Mouse (Mus musculus) stomach, embryonic 15.5 days (tissue): Measurements from ENCODE around the gene Mapkapk5. TPM values are rescaled to one million over a fixed set of nuclear protein-coding genes. Genes with fewer than 3 reads are reported as not detected.
A peak's percentile ranks its signal among the peaks of the same experiment; 100 is the strongest.

Source experiments
- ATAC-seq: fragments of 200-750 bp; cut with Nextera tagmentation; 2 replicates; pipeline ENCODE4 v1.8.0; 2017; ENCODE audit warnings: low read depth, moderate number of reproducible peaks, moderate TSS enrichment; ENCODE audit not compliant: insufficient read depth, low FRiP score
- H3K27ac ChIP-seq: fragments of 300-500 bp; sonication (generic); 2 replicates; pipeline ENCODE4 v1.5.1; 2015; ENCODE audit warnings: mild to moderate bottlenecking, inconsistent platforms
- H3K27me3 ChIP-seq: fragments of 300-500 bp; sonication (generic); replicated peaks from 2 replicates; pipeline ENCODE4 v1.6.1; 2015; ENCODE audit warnings: inconsistent platforms
- H3K36me3 ChIP-seq: fragments of 300-500 bp; sonication (generic); 2 replicates; pipeline ENCODE4 v1.6.1; 2015; ENCODE audit warnings: inconsistent platforms
- H3K4me1 ChIP-seq: fragments of 300-500 bp; sonication (generic); 2 replicates; pipeline ENCODE4 v1.6.1; 2015; ENCODE audit warnings: inconsistent platforms
- H3K4me2 ChIP-seq: fragments of 300-500 bp; sonication (generic); 2 replicates; pipeline ENCODE4 v1.6.1; 2015; ENCODE audit warnings: mild to moderate bottlenecking, inconsistent platforms
- H3K4me3 ChIP-seq: fragments of 300-500 bp; sonication (generic); replicated peaks from 2 replicates; pipeline ENCODE4 v1.5.1; 2015; ENCODE audit warnings: inconsistent platforms
- H3K9ac ChIP-seq: fragments of 300-500 bp; sonication (generic); 2 replicates; pipeline ENCODE4 v1.6.1; 2015; ENCODE audit warnings: inconsistent platforms
- H3K9me3 ChIP-seq: fragments of 300-500 bp; sonication (generic); 2 replicates; pipeline ENCODE4 v1.6.1; 2016; ENCODE audit warnings: inconsistent platforms
- WGBS: fragments of 180-500 bp; shearing (Covaris S2); methylation state at CpG from one replicate; pipeline ENCODE4 v1.1.7; 2015; 5-methylcytosine and 5-hydroxymethylcytosine counted together
- polyA plus RNA-seq: library from polyadenylated mRNA; unstranded; fragments of >200 nt; fragmentation: Nextera tagmentation; extraction: Ambion mirVana; gene quantifications from 2 replicates; pipeline ENCODE4 v1.2.1, GENCODE M21; 2015

The Mapkapk5 gene
- polyA plus RNA-seq, 1 experiment from 2014 or later: 48.9 TPM

- no peak overlapping the region for H3K4me2 ChIP-seq
- H3K9me3 ChIP-seq: no peaks in the 10 kb centered on the region
- H3K27me3 ChIP-seq: no peaks in the 10 kb centered on the region
- 91% methylated on average over 3 of the region's 3 CpGs for WGBS
- no peaks in the 10 kb centered on the region for H3K36me3 ChIP-seq
- no peak overlapping the region for H3K9ac ChIP-seq
- H3K4me3 ChIP-seq: no peak overlapping the region
- ATAC-seq: no peak
- H3K4me1 ChIP-seq: peaks cover 11% of the 10 kb centered on the region
- no peak overlapping the region for H3K27ac ChIP-seq
Observed at GRCm38 (mm10) chr5:121547084-121547483, 1.4 kb upstream of the Mapkapk5 start.

- no peaks in the 10 kb centered on the region for H3K36me3 ChIP-seq
- H3K27me3 ChIP-seq: no peaks in the 10 kb centered on the region
- peak overlapping the region; percentile 99 for H3K4me3 ChIP-seq
- peaks cover 11% of the 10 kb centered on the region for H3K4me1 ChIP-seq
- no peak for ATAC-seq
- 29% methylated on average over 6 of the region's 6 CpGs for WGBS
- no peaks in the 10 kb centered on the region for H3K9me3 ChIP-seq
- peak overlapping the region; percentile 95; the same call in 1 of the 2 replicates for H3K9ac ChIP-seq
- peak overlapping the region; percentile 94; the same call in 1 of the 2 replicates for H3K27ac ChIP-seq
- peak overlapping the region; percentile 78 for H3K4me2 ChIP-seq
Observed at GRCm38 (mm10) chr5:121546530-121546895, 808 bp upstream of the Mapkapk5 start.

- 1% methylated on average over 48 of the region's 97 CpGs for WGBS
Observed at GRCm38 (mm10) chr5:121544910-121545792, 554 bp downstream of the Mapkapk5 start, which contains the start of the genes Adam1a and Gm42878. Adam1a (minus strand) TSS chr5:121545482. Gm42878 (minus strand) TSS chr5:121545482.

GRCm38 (mm10) chr5:121543370-121543769 lies 2.3 kb downstream of the Mapkapk5 start:
- ATAC-seq: no peak
- WGBS: 85% methylated on average over 3 of the region's 3 CpGs
- Histone ChIP-seq H3K9ac (no peak overlapping the region), H3K4me3 (no peak overlapping the region), H3K27me3 (no peaks in the 10 kb centered on the region), H3K4me2 (no peak overlapping the region), H3K4me1 (peaks cover 11% of the 10 kb centered on the region), H3K27ac (no peak overlapping the region), H3K36me3 (no peaks in the 10 kb centered on the region), H3K9me3 (no peaks in the 10 kb centered on the region)

More at GRCm38 (mm10) chr5:121544910-121545792, 554 bp downstream of the Mapkapk5 start, which contains the start of the genes Adam1a and Gm42878:
- peak within 1 kb of the TSS; percentile 78 for H3K4me2 ChIP-seq
- no peaks in the 10 kb centered on the region for H3K27me3 ChIP-seq
- peak within 1 kb of the TSS; percentile 94 for H3K27ac ChIP-seq
- peak within 1 kb of the TSS; percentile 95 for H3K9ac ChIP-seq
- no peaks in the 10 kb centered on the region for H3K36me3 ChIP-seq
- H3K9me3 ChIP-seq: no peaks in the 10 kb centered on the region
- H3K4me1 ChIP-seq: peaks cover 11% of the 10 kb centered on the region
- H3K4me3 ChIP-seq: peak within 1 kb of the TSS; percentile 99
- peak; percentile 55 for ATAC-seq

- Histone ChIP-seq H3K4me3 (no peak overlapping the region), H3K27me3 (no peaks in the 10 kb centered on the region), H3K36me3 (peaks cover 5% of the 10 kb centered on the region; the same call in 1 of the 2 replicates), H3K27ac (no peak overlapping the region), H3K4me2 (no peak overlapping the region), H3K9me3 (no peaks in the 10 kb centered on the region), H3K9ac (no peak overlapping the region), H3K4me1 (peaks cover 8% of the 10 kb centered on the region)
- ATAC-seq: no peak
- 81% methylated on average over 7 of the region's 7 CpGs for WGBS
Observed at GRCm38 (mm10) chr5:121541235-121541634, 4.5 kb downstream of the Mapkapk5 start.

GRCm38 (mm10) chr5:121540066-121540465 lies 5.6 kb downstream of the Mapkapk5 start:
- Histone ChIP-seq H3K36me3 (peaks cover 16% of the 10 kb centered on the region; the same call in 1 of the 2 replicates), H3K9ac (no peak overlapping the region), H3K4me3 (no peak overlapping the region), H3K4me1 (peaks cover 8% of the 10 kb centered on the region), H3K27ac (no peak overlapping the region), H3K4me2 (no peak overlapping the region), H3K9me3 (no peaks in the 10 kb centered on the region), H3K27me3 (no peaks in the 10 kb centered on the region)
- no peak for ATAC-seq
- 84% methylated on average over 5 of the region's 5 CpGs for WGBS

- H3K9me3 ChIP-seq: no peaks in the 10 kb centered on the region
- no peak overlapping the region for H3K27ac ChIP-seq
- H3K36me3 ChIP-seq: peaks cover 37% of the 10 kb centered on the region
- H3K4me2 ChIP-seq: no peak overlapping the region
- no peaks in the 10 kb centered on the region for H3K27me3 ChIP-seq
- 90% methylated on average over 2 of the region's 2 CpGs for WGBS
- H3K9ac ChIP-seq: no peak overlapping the region
- no peak for ATAC-seq
- H3K4me3 ChIP-seq: no peak overlapping the region
- H3K4me1 ChIP-seq: no peaks in the 10 kb centered on the region
Observed at GRCm38 (mm10) chr5:121537588-121537987, 8.1 kb downstream of the Mapkapk5 start.

GRCm38 (mm10) chr5:121536921-121537555 lies 8.7 kb downstream of the Mapkapk5 start:
- ATAC-seq: no peak
- Histone ChIP-seq H3K36me3 (peaks cover 43% of the 10 kb centered on the region), H3K4me3 (no peak overlapping the region), H3K27ac (no peak overlapping the region), H3K9me3 (no peaks in the 10 kb centered on the region), H3K27me3 (no peaks in the 10 kb centered on the region), H3K4me1 (no peaks in the 10 kb centered on the region), H3K9ac (no peak overlapping the region), H3K4me2 (no peak overlapping the region)
- WGBS: 69% methylated on average over 7 of the region's 7 CpGs

- Histone ChIP-seq H3K27me3 (no peaks in the 10 kb centered on the region), H3K4me3 (no peak overlapping the region), H3K9ac (no peak overlapping the region), H3K4me1 (no peaks in the 10 kb centered on the region), H3K4me2 (no peak overlapping the region), H3K36me3 (peaks cover 56% of the 10 kb centered on the region), H3K9me3 (no peaks in the 10 kb centered on the region), H3K27ac (no peak overlapping the region)
- peak; percentile 43; the same call in 1 of the 2 replicates for ATAC-seq
- WGBS: 86% methylated on average over 3 of the region's 3 CpGs
Observed at GRCm38 (mm10) chr5:121535116-121535515, 10.6 kb downstream of the Mapkapk5 start.

GRCm38 (mm10) chr5:121534521-121534920 lies 11.2 kb downstream of the Mapkapk5 start:
- H3K9ac ChIP-seq: no peak overlapping the region
- ATAC-seq: no peak
- no peaks in the 10 kb centered on the region for H3K27me3 ChIP-seq
- H3K4me2 ChIP-seq: no peak overlapping the region
- H3K27ac ChIP-seq: no peak overlapping the region
- H3K36me3 ChIP-seq: peaks cover 56% of the 10 kb centered on the region
- no peaks in the 10 kb centered on the region for H3K4me1 ChIP-seq
- H3K4me3 ChIP-seq: no peak overlapping the region
- WGBS: 88% methylated on average over 5 of the region's 5 CpGs
- H3K9me3 ChIP-seq: no peaks in the 10 kb centered on the region

GRCm38 (mm10) chr5:121526961-121527360 lies 18.7 kb downstream of the Mapkapk5 start:
- Histone ChIP-seq H3K4me2 (no peak overlapping the region), H3K27ac (no peak overlapping the region), H3K9me3 (no peaks in the 10 kb centered on the region), H3K4me1 (no peaks in the 10 kb centered on the region), H3K9ac (no peak overlapping the region), H3K4me3 (no peak overlapping the region), H3K27me3 (no peaks in the 10 kb centered on the region), H3K36me3 (peaks cover 58% of the 10 kb centered on the region)
- 83% methylated on average over 8 of the region's 8 CpGs for WGBS
- ATAC-seq: no peak

GRCm38 (mm10) chr5:121526526-121526925 lies 19.2 kb downstream of the Mapkapk5 start:
- no peak for ATAC-seq

More at GRCm38 (mm10) chr5:121526526-121526925, 19.2 kb downstream of the Mapkapk5 start:
- H3K9ac ChIP-seq: no peak overlapping the region
- H3K4me3 ChIP-seq: no peak overlapping the region
- no peak overlapping the region for H3K27ac ChIP-seq
- H3K4me1 ChIP-seq: no peaks in the 10 kb centered on the region
- H3K27me3 ChIP-seq: no peaks in the 10 kb centered on the region
- 84% methylated on average over 7 of the region's 7 CpGs for WGBS
- H3K9me3 ChIP-seq: no peaks in the 10 kb centered on the region
- no peak overlapping the region for H3K4me2 ChIP-seq
- H3K36me3 ChIP-seq: peaks cover 57% of the 10 kb centered on the region
